Mouse (Mus musculus) embryonic facial prominence, embryonic 15.5 days (tissue): ENCODE data around the gene Kif21b. TPM values are rescaled to one million over a fixed set of nuclear protein-coding genes. Genes with fewer than 3 reads are reported as not detected.
A peak's percentile ranks its signal among the peaks of the same experiment; 100 is the strongest.

Experiments used
- ATAC-seq: fragments of 200-750 bp; cut with Nextera tagmentation; 2 replicates; pipeline ENCODE4 v1.8.0; 2017; ENCODE audit warnings: low read depth, moderate TSS enrichment; ENCODE audit not compliant: insufficient number of reproducible peaks, low FRiP score, low TSS enrichment
- H3K27ac ChIP-seq: fragments of 300-500 bp; sonication (generic); replicated peaks from 2 replicates; pipeline ENCODE4 v1.5.1; 2015; ENCODE audit warnings: mild to moderate bottlenecking, inconsistent platforms
- H3K27me3 ChIP-seq: fragments of 300-500 bp; sonication (generic); 2 replicates; pipeline ENCODE4 v1.6.1; 2015; ENCODE audit warnings: inconsistent platforms
- H3K36me3 ChIP-seq: fragments of 300-500 bp; sonication (generic); 2 replicates; pipeline ENCODE4 v1.6.1; 2015; ENCODE audit warnings: mild to moderate bottlenecking, inconsistent platforms
- H3K4me1 ChIP-seq: fragments of 300-500 bp; sonication (generic); 2 replicates; pipeline ENCODE4 v1.6.1; 2015; ENCODE audit warnings: inconsistent platforms
- H3K4me2 ChIP-seq: fragments of 300-500 bp; sonication (generic); replicated peaks from 2 replicates; pipeline ENCODE4 v1.6.1; 2015; ENCODE audit warnings: mild to moderate bottlenecking, inconsistent platforms
- H3K4me3 ChIP-seq: fragments of 300-500 bp; sonication (generic); replicated peaks from 2 replicates; pipeline ENCODE4 v1.5.1; 2015; ENCODE audit warnings: mild to moderate bottlenecking, inconsistent platforms
- H3K9ac ChIP-seq: fragments of 300-500 bp; sonication (generic); 2 replicates; pipeline ENCODE4 v1.6.1; 2015; ENCODE audit warnings: inconsistent platforms
- H3K9me3 ChIP-seq: fragments of 300-500 bp; sonication (generic); replicated peaks from 2 replicates; pipeline ENCODE4 v1.6.1; 2016; ENCODE audit warnings: inconsistent platforms
- WGBS: fragments of 180-500 bp; shearing (Covaris S2); methylation state at CpG from one replicate; pipeline ENCODE4 v1.1.7; 2015; 5-methylcytosine and 5-hydroxymethylcytosine counted together
- polyA plus RNA-seq: library from polyadenylated mRNA; unstranded; fragments of >200 nt; fragmentation: Nextera tagmentation; extraction: Ambion mirVana; gene quantifications from 2 replicates; pipeline ENCODE4 v1.2.1, GENCODE M21; 2015

Kif21b gene
- polyA plus RNA-seq, 1 experiment from 2014 or later = 2.8 TPM

- Histone ChIP-seq H3K9me3 (no peaks in the 10 kb centered on the region), H3K4me1 (peaks cover 58% of the 10 kb centered on the region), H3K9ac (no peak overlapping the region), H3K4me2 (no peak overlapping the region), H3K27ac (no peak overlapping the region), H3K27me3 (no peaks in the 10 kb centered on the region), H3K36me3 (no peaks in the 10 kb centered on the region), H3K4me3 (no peak overlapping the region)
- WGBS = 56% methylated on average over 3 of the region's 3 CpGs
- ATAC-seq = no peak
Measured at GRCm38 (mm10) chr1:136130107-136130506, 1.1 kb upstream of the Kif21b start.

GRCm38 (mm10) chr1:136131603-136132291 lies 558 bp downstream of the Kif21b start:
- Histone ChIP-seq H3K36me3 (no peaks in the 10 kb centered on the region), H3K9me3 (no peaks in the 10 kb centered on the region), H3K4me2 (peak overlapping the region; percentile 97), H3K9ac (peak overlapping the region; percentile 57), H3K4me3 (peak overlapping the region; percentile 69), H3K27ac (0 out of 2 replicates have a peak overlapping the region, but pooled peaks have one; percentile 25), H3K27me3 (no peaks in the 10 kb centered on the region), H3K4me1 (peaks cover 74% of the 10 kb centered on the region)
- ATAC-seq = 0 out of 2 replicates have a peak, but pooled peaks have one; percentile 21
- WGBS = 1% methylated on average over 43 of the region's 43 CpGs

- Histone ChIP-seq H3K9ac (no peak overlapping the region), H3K4me2 (peak overlapping the region; percentile 97), H3K36me3 (no peaks in the 10 kb centered on the region), H3K4me1 (peaks cover 77% of the 10 kb centered on the region), H3K27ac (no peak overlapping the region), H3K4me3 (peak overlapping the region; percentile 69), H3K9me3 (no peaks in the 10 kb centered on the region), H3K27me3 (no peaks in the 10 kb centered on the region)
- ATAC-seq = no peak
- 40% methylated on average over 10 of the region's 10 CpGs for WGBS
Measured at GRCm38 (mm10) chr1:136132386-136133201, 1.4 kb downstream of the Kif21b start.

- 52% methylated on average over 13 of the region's 13 CpGs for WGBS
- Histone ChIP-seq H3K9me3 (no peaks in the 10 kb centered on the region), H3K4me3 (no peak overlapping the region), H3K4me1 (peaks cover 88% of the 10 kb centered on the region), H3K9ac (no peak overlapping the region), H3K36me3 (no peaks in the 10 kb centered on the region), H3K27me3 (no peaks in the 10 kb centered on the region), H3K4me2 (no peak overlapping the region), H3K27ac (no peak overlapping the region)
- ATAC-seq = no peak
Measured at GRCm38 (mm10) chr1:136133570-136134240, 2.5 kb downstream of the Kif21b start.

GRCm38 (mm10) chr1:136134547-136134946 lies 3.4 kb downstream of the Kif21b start:
- ATAC-seq = no peak
- H3K9ac ChIP-seq = no peak overlapping the region
- no peak overlapping the region for H3K4me3 ChIP-seq
- 79% methylated on average over 2 of the region's 2 CpGs for WGBS
- no peaks in the 10 kb centered on the region for H3K36me3 ChIP-seq
- peaks cover 88% of the 10 kb centered on the region for H3K4me1 ChIP-seq
- H3K4me2 ChIP-seq = no peak overlapping the region
- H3K27ac ChIP-seq = no peak overlapping the region
- H3K9me3 ChIP-seq = no peaks in the 10 kb centered on the region
- no peaks in the 10 kb centered on the region for H3K27me3 ChIP-seq

GRCm38 (mm10) chr1:136135046-136135445 lies 3.9 kb downstream of the Kif21b start:
- no peak overlapping the region for H3K27ac ChIP-seq
- no peaks in the 10 kb centered on the region for H3K9me3 ChIP-seq
- 29% methylated on average over 1 of the region's 1 CpGs for WGBS
- no peak overlapping the region for H3K9ac ChIP-seq
- no peak overlapping the region for H3K4me2 ChIP-seq
- peaks cover 92% of the 10 kb centered on the region for H3K4me1 ChIP-seq
- no peaks in the 10 kb centered on the region for H3K36me3 ChIP-seq
- H3K4me3 ChIP-seq = no peak overlapping the region
- ATAC-seq = no peak
- no peaks in the 10 kb centered on the region for H3K27me3 ChIP-seq

GRCm38 (mm10) chr1:136135777-136136444 lies 4.7 kb downstream of the Kif21b start:
- no peaks in the 10 kb centered on the region for H3K27me3 ChIP-seq
- ATAC-seq = no peak
- no peaks in the 10 kb centered on the region for H3K36me3 ChIP-seq
- no peak overlapping the region for H3K9ac ChIP-seq
- H3K9me3 ChIP-seq = no peaks in the 10 kb centered on the region
- 53% methylated on average over 6 of the region's 6 CpGs for WGBS
- H3K4me2 ChIP-seq = no peak overlapping the region
- H3K4me3 ChIP-seq = no peak overlapping the region
- peak overlapping the region; percentile 61; the same call in 1 of the 2 replicates for H3K27ac ChIP-seq
- peaks cover 96% of the 10 kb centered on the region for H3K4me1 ChIP-seq

GRCm38 (mm10) chr1:136136547-136136946 lies 5.4 kb downstream of the Kif21b start:
- Histone ChIP-seq H3K9ac (no peak overlapping the region), H3K4me1 (peaks cover 98% of the 10 kb centered on the region), H3K27ac (peak overlapping the region; percentile 61), H3K36me3 (no peaks in the 10 kb centered on the region), H3K4me3 (no peak overlapping the region), H3K27me3 (no peaks in the 10 kb centered on the region), H3K4me2 (no peak overlapping the region), H3K9me3 (no peaks in the 10 kb centered on the region)
- WGBS = 41% methylated on average over 4 of the region's 4 CpGs
- peak; percentile 40 for ATAC-seq

- Histone ChIP-seq H3K9me3 (no peaks in the 10 kb centered on the region), H3K4me1 (peaks cover 98% of the 10 kb centered on the region), H3K4me3 (no peak overlapping the region), H3K4me2 (peak overlapping the region; percentile 10; the same call in 1 of the 2 replicates), H3K36me3 (no peaks in the 10 kb centered on the region), H3K9ac (no peak overlapping the region), H3K27ac (peak overlapping the region; percentile 61), H3K27me3 (no peaks in the 10 kb centered on the region)
- 26% methylated on average over 7 of the region's 7 CpGs for WGBS
- ATAC-seq = no peak
Measured at GRCm38 (mm10) chr1:136137071-136137531, 5.9 kb downstream of the Kif21b start.

GRCm38 (mm10) chr1:136137575-136137974 lies 6.4 kb downstream of the Kif21b start:
- no peaks in the 10 kb centered on the region for H3K27me3 ChIP-seq
- H3K27ac ChIP-seq = peak overlapping the region; percentile 61
- peaks cover 98% of the 10 kb centered on the region for H3K4me1 ChIP-seq
- no peak for ATAC-seq
- H3K36me3 ChIP-seq = no peaks in the 10 kb centered on the region
- H3K9me3 ChIP-seq = no peaks in the 10 kb centered on the region
- peak overlapping the region; percentile 10; the same call in 1 of the 2 replicates for H3K4me2 ChIP-seq
- under 1% methylated on average over 4 of the region's 4 CpGs for WGBS
- H3K4me3 ChIP-seq = no peak overlapping the region
- H3K9ac ChIP-seq = no peak overlapping the region
